Mouse (Mus musculus): Measurements from ENCODE around the gene Slc25a25.
A peak's percentile ranks its signal among the peaks of the same experiment; 100 is the strongest.

The Slc25a25 gene

GRCm38 (mm10) chr2:32471001-32471680 is 19.9 kb upstream of the Slc25a25 start:
- Histone ChIP-seq H3K36me3 (ENCODE audit: insufficient read depth, low read length) (no peaks in the 10 kb centered on the region), H3K4me3 (replicated peaks; ENCODE audit: low read length) (no peak overlapping the region), H3K4me1 (replicated peaks; ENCODE audit: low read depth, low read length) (no peaks in the 10 kb centered on the region), H3K27me3 (ENCODE audit: insufficient read depth, low read length) (no peaks in the 10 kb centered on the region), H3K9me3 (ENCODE audit: low read length) (peaks cover 26% of the 10 kb centered on the region)
- TF ChIP-seq CTCF (conservative IDR thresholded peaks at IDR 0.05; ENCODE audit: low read length) (no peak), POU5F1 (IDR thresholded peaks at IDR 0.05; ENCODE audit: borderline replicate concordance, low read length) (no peak)

- no peaks in the 10 kb centered on the region for H3K27me3 ChIP-seq (ENCODE audit: insufficient read depth, low read length)
- no peaks in the 10 kb centered on the region for H3K36me3 ChIP-seq (ENCODE audit: insufficient read depth, low read length)
- peaks cover 6% of the 10 kb centered on the region; the same call in 1 of the 2 replicates for H3K9me3 ChIP-seq (ENCODE audit: low read length)
- H3K4me1 ChIP-seq (replicated peaks; ENCODE audit: low read depth, low read length), result no peaks in the 10 kb centered on the region
- TF ChIP-seq NANOG (IDR thresholded peaks at IDR 0.05; ENCODE audit: borderline replicate concordance, low read length), result no peak
- TF ChIP-seq CTCF (conservative IDR thresholded peaks at IDR 0.05; ENCODE audit: low read length), result no peak
- TF ChIP-seq POU5F1 (IDR thresholded peaks at IDR 0.05; ENCODE audit: borderline replicate concordance, low read length), result no peak
- H3K4me3 ChIP-seq (replicated peaks; ENCODE audit: low read length), result no peak overlapping the region
Measured at GRCm38 (mm10) chr2:32464212-32464891, 13.1 kb upstream of the Slc25a25 start.

GRCm38 (mm10) chr2:32463773-32464172 is 12.5 kb upstream of the Slc25a25 start:
- TF ChIP-seq POU5F1 (IDR thresholded peaks at IDR 0.05; ENCODE audit: borderline replicate concordance, low read length), result no peak
- no peak for TF ChIP-seq CTCF (conservative IDR thresholded peaks at IDR 0.05; ENCODE audit: low read length)
- no peak for TF ChIP-seq NANOG (IDR thresholded peaks at IDR 0.05; ENCODE audit: borderline replicate concordance, low read length)
- no peaks in the 10 kb centered on the region for H3K27me3 ChIP-seq (ENCODE audit: insufficient read depth, low read length)
- no peaks in the 10 kb centered on the region for H3K4me1 ChIP-seq (replicated peaks; ENCODE audit: low read depth, low read length)
- H3K4me3 ChIP-seq (replicated peaks; ENCODE audit: low read length), result no peak overlapping the region
- peaks cover 6% of the 10 kb centered on the region; the same call in 1 of the 2 replicates for H3K9me3 ChIP-seq (ENCODE audit: low read length)
- H3K36me3 ChIP-seq (ENCODE audit: insufficient read depth, low read length), result no peaks in the 10 kb centered on the region

GRCm38 (mm10) chr2:32459657-32460056 is 8.4 kb upstream of the Slc25a25 start:
- no peak for TF ChIP-seq NANOG (IDR thresholded peaks at IDR 0.05; ENCODE audit: borderline replicate concordance, low read length)
- no peak for TF ChIP-seq POU5F1 (IDR thresholded peaks at IDR 0.05; ENCODE audit: borderline replicate concordance, low read length)
- no peak for TF ChIP-seq CTCF (conservative IDR thresholded peaks at IDR 0.05; ENCODE audit: low read length)
- Histone ChIP-seq H3K27me3 (ENCODE audit: insufficient read depth, low read length) (no peaks in the 10 kb centered on the region), H3K9me3 (ENCODE audit: low read length) (peaks cover 6% of the 10 kb centered on the region; the same call in 1 of the 2 replicates), H3K4me1 (replicated peaks; ENCODE audit: low read depth, low read length) (peaks cover 28% of the 10 kb centered on the region), H3K36me3 (ENCODE audit: insufficient read depth, low read length) (peaks cover 24% of the 10 kb centered on the region), H3K4me3 (replicated peaks; ENCODE audit: low read length) (no peak overlapping the region)

- Histone ChIP-seq H3K4me3 (replicated peaks; ENCODE audit: low read length) (no peak overlapping the region), H3K4me1 (replicated peaks; ENCODE audit: low read depth, low read length) (peaks cover 42% of the 10 kb centered on the region), H3K36me3 (ENCODE audit: insufficient read depth, low read length) (peaks cover 24% of the 10 kb centered on the region), H3K9me3 (ENCODE audit: low read length) (peaks cover 6% of the 10 kb centered on the region; the same call in 1 of the 2 replicates), H3K27me3 (ENCODE audit: insufficient read depth, low read length) (no peaks in the 10 kb centered on the region)
- TF ChIP-seq NANOG (IDR thresholded peaks at IDR 0.05; ENCODE audit: borderline replicate concordance, low read length) (no peak), POU5F1 (IDR thresholded peaks at IDR 0.05; ENCODE audit: borderline replicate concordance, low read length) (no peak), CTCF (conservative IDR thresholded peaks at IDR 0.05; ENCODE audit: low read length) (no peak)
Measured at GRCm38 (mm10) chr2:32458300-32458699, 7.1 kb upstream of the Slc25a25 start.

- Histone ChIP-seq H3K4me3 (replicated peaks; ENCODE audit: low read length) (peak overlapping the region; percentile 77), H3K9me3 (ENCODE audit: low read length) (no peaks in the 10 kb centered on the region), H3K36me3 (ENCODE audit: insufficient read depth, low read length) (peaks cover 24% of the 10 kb centered on the region), H3K27me3 (ENCODE audit: insufficient read depth, low read length) (peaks cover 8% of the 10 kb centered on the region), H3K4me1 (replicated peaks; ENCODE audit: low read depth, low read length) (peaks cover 61% of the 10 kb centered on the region)
- TF ChIP-seq POU5F1 (IDR thresholded peaks at IDR 0.05; ENCODE audit: borderline replicate concordance, low read length) (no peak), CTCF (conservative IDR thresholded peaks at IDR 0.05; ENCODE audit: low read length) (no peak), NANOG (IDR thresholded peaks at IDR 0.05; ENCODE audit: borderline replicate concordance, low read length) (peak; percentile 2; the same call in 1 of the 2 replicates)
Measured at GRCm38 (mm10) chr2:32455101-32455500, 3.9 kb upstream of the Slc25a25 start.

- peak overlapping the region; percentile 77 for H3K4me3 ChIP-seq (replicated peaks; ENCODE audit: low read length)
- TF ChIP-seq CTCF (conservative IDR thresholded peaks at IDR 0.05; ENCODE audit: low read length), result no peak
- TF ChIP-seq NANOG (IDR thresholded peaks at IDR 0.05; ENCODE audit: borderline replicate concordance, low read length), result peak; percentile 14; the same call in 1 of the 2 replicates
Measured at GRCm38 (mm10) chr2:32454633-32455032, 3.4 kb upstream of the Slc25a25 start.

GRCm38 (mm10) chr2:32453641-32454303 is 2.5 kb upstream of the Slc25a25 start:
- peak overlapping the region; percentile 77 for H3K4me3 ChIP-seq (replicated peaks; ENCODE audit: low read length)
- no peak for TF ChIP-seq POU5F1 (IDR thresholded peaks at IDR 0.05; ENCODE audit: borderline replicate concordance, low read length)
- H3K9me3 ChIP-seq (ENCODE audit: low read length), result no peaks in the 10 kb centered on the region
- peaks cover 24% of the 10 kb centered on the region for H3K36me3 ChIP-seq (ENCODE audit: insufficient read depth, low read length)
- peaks cover 15% of the 10 kb centered on the region for H3K27me3 ChIP-seq (ENCODE audit: insufficient read depth, low read length)
- H3K4me1 ChIP-seq (replicated peaks; ENCODE audit: low read depth, low read length), result peaks cover 66% of the 10 kb centered on the region

More at GRCm38 (mm10) chr2:32454633-32455032, 3.4 kb upstream of the Slc25a25 start:
- H3K4me1 ChIP-seq (replicated peaks; ENCODE audit: low read depth, low read length), result peaks cover 65% of the 10 kb centered on the region
- no peaks in the 10 kb centered on the region for H3K9me3 ChIP-seq (ENCODE audit: low read length)
- peaks cover 24% of the 10 kb centered on the region for H3K36me3 ChIP-seq (ENCODE audit: insufficient read depth, low read length)
- peaks cover 13% of the 10 kb centered on the region for H3K27me3 ChIP-seq (ENCODE audit: insufficient read depth, low read length)

Data from E14TG2a.4 (cell line).